14 mouse cellular contexts compared by ENCODE assay signal in the genomic region with DNA sequence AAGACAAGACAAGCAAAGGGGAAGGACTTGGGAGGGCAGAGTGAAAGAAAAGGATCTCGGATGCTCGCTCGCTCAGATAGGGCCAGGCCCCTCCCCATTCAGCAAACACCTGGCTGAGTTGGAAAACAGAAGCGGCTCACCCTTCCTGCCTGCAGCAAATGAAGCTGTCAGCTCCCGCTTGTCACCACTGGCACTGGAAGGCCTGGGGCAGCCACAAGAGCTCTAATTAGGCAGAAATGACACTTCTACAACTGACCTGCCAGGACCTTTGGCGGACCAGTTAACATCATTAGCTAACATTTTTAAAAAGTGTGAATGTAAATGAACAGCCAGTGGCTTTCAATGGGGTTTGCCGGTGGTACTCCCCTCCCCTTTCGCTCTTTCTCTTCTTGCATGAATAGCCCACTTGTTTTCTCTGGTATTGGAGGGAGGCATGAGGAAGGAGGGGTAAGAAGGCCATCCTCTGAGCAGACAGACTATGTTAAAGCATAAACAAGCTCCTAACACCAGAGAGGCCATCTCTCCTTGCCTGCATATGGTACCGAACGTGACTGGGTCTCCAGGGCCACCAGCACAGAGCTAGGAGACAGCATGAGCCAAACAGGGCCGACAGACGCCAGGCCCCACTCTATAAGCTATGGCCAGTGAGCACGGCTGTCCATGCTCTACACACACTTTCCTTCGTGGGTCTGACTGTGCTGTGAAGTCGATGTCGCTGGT. TPM values are rescaled to one million over a fixed set of nuclear protein-coding genes. Genes with fewer than 3 reads are reported as not detected.
A peak's percentile ranks its signal among the peaks of the same experiment; 100 is the strongest.
DNase-seq lines count a peak whose midpoint lies in the region; ATAC-seq lines count a peak whose summit lies in the region.
"Had no signal": no experiment of that assay in that cellular context is flagged by ENCODE, and none has a peak within 500 bp of the region (broad histone marks: within the 10 kb centered on the region; RNA-seq: fewer than 3 reads in every experiment).

No protein-coding gene starts in this region.

- whole genome bisulfite sequencing in midbrain, embryonic 10.5 days: 17% methylated on average over 16 of the region's 16 CpGs
- WGBS in midbrain, embryonic 16.5 days: 6% methylated on average over 16 of the region's 16 CpGs
- WGBS in forebrain, embryonic 16.5 days: 6% methylated on average over 16 of the region's 16 CpGs
- 25% methylated on average over 16 of the region's 16 CpGs for WGBS in limb, embryonic 13.5 days

- H3K36me3 ChIP-seq in midbrain, embryonic 10.5 days: no peaks in the 10 kb centered on the region
- H3K36me3 ChIP-seq in midbrain, embryonic 16.5 days (ENCODE audit: control insufficient read depth, insufficient read depth, low read length): no peaks in the 10 kb centered on the region
- H3K36me3 ChIP-seq in forebrain, embryonic 16.5 days (ENCODE audit: control insufficient read depth, insufficient read depth): no peaks in the 10 kb centered on the region
- H3K36me3 ChIP-seq in limb, embryonic 13.5 days: no peaks in the 10 kb centered on the region

- no peak for ATAC-seq in midbrain, embryonic 16.5 days
- ATAC-seq in forebrain, embryonic 16.5 days: peak; percentile 81
- no peak for ATAC-seq in limb, embryonic 13.5 days (ENCODE audit: low FRiP score, low read depth)
- ATAC-seq: activated CD4-positive, CD25-positive, alpha-beta regulatory T cell, adult 4 months had no signal

- no peak overlapping the region for H3K27ac ChIP-seq in midbrain, embryonic 10.5 days (replicated peaks)
- no peak overlapping the region for H3K27ac ChIP-seq in midbrain, embryonic 16.5 days (ENCODE audit: low read length)
- H3K27ac ChIP-seq in forebrain, embryonic 16.5 days (ENCODE audit: low read length): no peak overlapping the region
- no peak overlapping the region for H3K27ac ChIP-seq in limb, embryonic 13.5 days

- peaks cover 33% of the 10 kb centered on the region for H3K4me1 ChIP-seq in midbrain, embryonic 10.5 days
- H3K4me1 ChIP-seq in midbrain, embryonic 16.5 days (ENCODE audit: control insufficient read depth, insufficient read depth, low read length): 0 out of 2 replicates have a peak, but pooled peaks cover 5% of the 10 kb centered on the region
- peaks cover 19% of the 10 kb centered on the region for H3K4me1 ChIP-seq in forebrain, embryonic 16.5 days (replicated peaks; ENCODE audit: control insufficient read depth, insufficient read depth, low read length)
- peaks cover 21% of the 10 kb centered on the region for H3K4me1 ChIP-seq in limb, embryonic 13.5 days

- no peak overlapping the region for H3K4me2 ChIP-seq in midbrain, embryonic 16.5 days (ENCODE audit: low read length)
- 0 out of 2 replicates have a peak overlapping the region, but pooled peaks have one; percentile 7 for H3K4me2 ChIP-seq in forebrain, embryonic 16.5 days (ENCODE audit: low read length)
- H3K4me2 ChIP-seq in limb, embryonic 13.5 days (replicated peaks): peak overlapping the region; percentile 12; the same call in 1 of the 2 replicates

- H3K9me3 ChIP-seq in midbrain, embryonic 10.5 days (replicated peaks): no peaks in the 10 kb centered on the region
- H3K9me3 ChIP-seq in midbrain, embryonic 16.5 days (replicated peaks; ENCODE audit: control insufficient read depth, low read length, poor library complexity, severe bottlenecking): no peaks in the 10 kb centered on the region
- no peaks in the 10 kb centered on the region for H3K9me3 ChIP-seq in forebrain, embryonic 16.5 days (ENCODE audit: control insufficient read depth, low read length)
- no peaks in the 10 kb centered on the region for H3K9me3 ChIP-seq in limb, embryonic 13.5 days
- H3K9me3 ChIP-seq: G1E had no signal

- peak; percentile 26 for DNase-seq in midbrain, embryonic 10.5 days (ENCODE audit: low spot score)
- no peak for DNase-seq in thymus, postnatal 10 days (ENCODE audit: low spot score in 2 of 2)
- DNase-seq in lung, postnatal 25 days (ENCODE audit: low spot score): no peak
- DNase-seq in cerebellum, adult 9-11 months: no peak
- no peak for DNase-seq in ovary, postnatal 14 days (ENCODE audit: low spot score)
- DNase-seq: cerebellum, postnatal 25 days; kidney, adult 11 months had no signal

- H3K9ac ChIP-seq in midbrain, embryonic 16.5 days (ENCODE audit: low read depth, low read length): no peak overlapping the region
- H3K9ac ChIP-seq in forebrain, embryonic 16.5 days (replicated peaks; ENCODE audit: low read depth, low read length): peak overlapping the region; percentile 40; the same call in 1 of the 2 replicates
- no peak overlapping the region for H3K9ac ChIP-seq in limb, embryonic 13.5 days

- H3K27me3 ChIP-seq in midbrain, embryonic 10.5 days (ENCODE audit: low read depth, poor library complexity, severe bottlenecking): peaks cover 97% of the 10 kb centered on the region
- peaks cover 35% of the 10 kb centered on the region for H3K27me3 ChIP-seq in midbrain, embryonic 16.5 days (ENCODE audit: control insufficient read depth, insufficient read depth, low read depth, low read length)
- peaks cover 19% of the 10 kb centered on the region for H3K27me3 ChIP-seq in forebrain, embryonic 16.5 days (replicated peaks; ENCODE audit: control insufficient read depth, insufficient read depth, low read length)
- peaks cover 55% of the 10 kb centered on the region for H3K27me3 ChIP-seq in limb, embryonic 13.5 days

- peak overlapping the region; percentile 16; the same call in 1 of the 2 replicates for H3K4me3 ChIP-seq in midbrain, embryonic 10.5 days
- no peak overlapping the region for H3K4me3 ChIP-seq in midbrain, embryonic 16.5 days (ENCODE audit: low read depth, low read length)
- no peak overlapping the region for H3K4me3 ChIP-seq in forebrain, embryonic 16.5 days (replicated peaks; ENCODE audit: low read length)
- H3K4me3 ChIP-seq in limb, embryonic 13.5 days: no peak overlapping the region
- H3K4me3 ChIP-seq: erythroblast, embryonic 14.5 days had no signal

RNA-seq across cellular contexts. Expression of gene Eno4, which starts 12.0 kb away (rescaled TPM):
- 0.43 and 0.54 TPM in 2 replicates for polyA plus RNA-seq in midbrain, embryonic 10.5 days (2016; fragmentation: Nextera tagmentation; extraction: Ambion mirVana)
- polyA plus RNA-seq in midbrain, embryonic 16.5 days (2015; fragmentation: Nextera tagmentation; extraction: Ambion mirVana): 1.9 and 2.2 TPM in 2 replicates
- polyA plus RNA-seq in forebrain, embryonic 16.5 days (2015; fragmentation: Nextera tagmentation; extraction: Ambion mirVana): 1.6 and 1.7 TPM in 2 replicates
- 0.37 and 0.42 TPM in 2 replicates for polyA plus RNA-seq in limb, embryonic 13.5 days (2015; fragmentation: Nextera tagmentation; extraction: Ambion mirVana)
- polyA plus RNA-seq: activated CD4-positive, CD25-positive, alpha-beta regulatory T cell, adult 4 months; erythroblast, embryonic 14.5 days; spleen, adult 2 months had no signal

RNA-seq across cellular contexts. Expression of gene Hspa12a, which starts 12.2 kb away (rescaled TPM):
- polyA plus RNA-seq in midbrain, embryonic 10.5 days (2016; fragmentation: Nextera tagmentation; extraction: Ambion mirVana): 10.8 and 15.3 TPM in 2 replicates
- 50.6 and 57.9 TPM in 2 replicates for polyA plus RNA-seq in midbrain, embryonic 16.5 days (2015; fragmentation: Nextera tagmentation; extraction: Ambion mirVana)
- polyA plus RNA-seq in forebrain, embryonic 16.5 days (2015; fragmentation: Nextera tagmentation; extraction: Ambion mirVana): 67.5 and 69.7 TPM in 2 replicates
- 5.0 TPM in 2 replicates for polyA plus RNA-seq in limb, embryonic 13.5 days (2015; fragmentation: Nextera tagmentation; extraction: Ambion mirVana)
- polyA plus RNA-seq: erythroblast, embryonic 14.5 days; G1E had no signal
